Mouse (Mus musculus) stomach, embryonic 14.5 days (tissue): ENCODE results near the gene Zw10. TPM values are rescaled to one million over a fixed set of nuclear protein-coding genes. Genes with fewer than 3 reads are reported as not detected.

Experiments
- ATAC-seq: fragments of 200-750 bp; cut with Nextera tagmentation; 2 replicates; pipeline ENCODE4 v1.8.0; 2017; ENCODE audit warnings: low read depth, moderate TSS enrichment; ENCODE audit not compliant: insufficient number of reproducible peaks, insufficient read depth, low FRiP score
- H3K27ac ChIP-seq: fragments of 300-500 bp; sonication (generic); 2 replicates; pipeline ENCODE4 v1.5.1; 2014; ENCODE audit warnings: mild to moderate bottlenecking, low read length, moderate library complexity, mixed read lengths
- H3K27me3 ChIP-seq: fragments of 300-500 bp; sonication (generic); 2 replicates; pipeline ENCODE4 v1.6.1; 2014; ENCODE audit warnings: low read length, control low read depth, mixed read lengths; ENCODE audit not compliant: control insufficient read depth, insufficient read depth
- H3K36me3 ChIP-seq: fragments of 300-500 bp; sonication (generic); 2 replicates; pipeline ENCODE4 v1.6.1; 2014; ENCODE audit warnings: mild to moderate bottlenecking, control low read depth, low read length, moderate library complexity, mixed read lengths; ENCODE audit not compliant: control insufficient read depth, insufficient read depth
- H3K4me1 ChIP-seq: fragments of 300-500 bp; sonication (generic); 2 replicates; pipeline ENCODE4 v1.6.1; 2014; ENCODE audit warnings: low read length, control low read depth, mixed read lengths; ENCODE audit not compliant: control insufficient read depth, insufficient read depth
- H3K4me2 ChIP-seq: fragments of 300-500 bp; sonication (generic); replicated peaks from 2 replicates; pipeline ENCODE4 v1.6.1; 2014; ENCODE audit warnings: low read depth, low read length, control low read depth
- H3K4me3 ChIP-seq: fragments of 300-500 bp; sonication (generic); 2 replicates; pipeline ENCODE4 v1.5.1; 2014; ENCODE audit warnings: low read depth, low read length, control low read depth
- H3K9ac ChIP-seq: fragments of 300-500 bp; sonication (generic); replicated peaks from 2 replicates; pipeline ENCODE4 v1.6.1; 2014; ENCODE audit warnings: low read depth, mild to moderate bottlenecking, control low read depth, low read length, moderate library complexity, mixed read lengths
- H3K9me3 ChIP-seq: fragments of 300-500 bp; sonication (generic); 2 replicates; pipeline ENCODE4 v1.6.1; 2016; ENCODE audit warnings: low read depth, low read length, control low read depth; ENCODE audit not compliant: control insufficient read depth
- WGBS: fragments of 180-500 bp; shearing (Covaris S2); extraction: QIAGEN DNeasy Blood & Tissue Kit; methylation state at CpG from one replicate; pipeline ENCODE4 v1.1.7; 2014; 5-methylcytosine and 5-hydroxymethylcytosine counted together
- polyA plus RNA-seq: library from polyadenylated mRNA; unstranded; fragments of >200 nt; fragmentation: Nextera tagmentation; extraction: Ambion mirVana; gene quantifications from 2 replicates; pipeline ENCODE4 v1.2.1, GENCODE M21; 2014

Zw10 gene
- polyA plus RNA-seq, 1 experiment from 2014 or later: 43.2 TPM

DNA sequence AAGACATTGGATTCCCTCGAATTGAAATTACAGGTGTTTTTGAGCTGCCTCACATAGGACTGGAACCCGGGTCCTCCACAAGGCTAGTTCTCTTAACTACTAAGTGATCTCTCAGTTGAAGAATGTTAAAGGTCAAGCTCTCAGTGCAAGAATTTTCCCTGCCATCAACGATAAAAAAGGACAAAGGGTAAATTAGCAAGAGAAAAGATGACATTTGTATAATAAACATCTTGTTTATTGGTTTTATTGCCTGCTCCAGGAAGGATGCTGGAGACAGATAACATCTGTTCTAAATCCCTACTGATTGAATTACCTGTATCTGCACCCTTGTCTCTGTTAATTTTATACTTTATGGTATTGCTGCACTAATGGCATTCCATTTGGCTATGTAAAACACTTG lies 1.4 kb upstream of the Zw10 start:
- Histone ChIP-seq H3K9me3 (no peaks in the 10 kb centered on the region), H3K27me3 (no peaks in the 10 kb centered on the region), H3K4me3 (no peak overlapping the region), H3K4me1 (peaks cover 10% of the 10 kb centered on the region), H3K4me2 (no peak overlapping the region), H3K36me3 (peaks cover 3% of the 10 kb centered on the region; the same call in 1 of the 2 replicates), H3K27ac (no peak overlapping the region), H3K9ac (no peak overlapping the region)
- ATAC-seq: no peak
- WGBS: 71% methylated on average over 3 of the region's 3 CpGs

DNA sequence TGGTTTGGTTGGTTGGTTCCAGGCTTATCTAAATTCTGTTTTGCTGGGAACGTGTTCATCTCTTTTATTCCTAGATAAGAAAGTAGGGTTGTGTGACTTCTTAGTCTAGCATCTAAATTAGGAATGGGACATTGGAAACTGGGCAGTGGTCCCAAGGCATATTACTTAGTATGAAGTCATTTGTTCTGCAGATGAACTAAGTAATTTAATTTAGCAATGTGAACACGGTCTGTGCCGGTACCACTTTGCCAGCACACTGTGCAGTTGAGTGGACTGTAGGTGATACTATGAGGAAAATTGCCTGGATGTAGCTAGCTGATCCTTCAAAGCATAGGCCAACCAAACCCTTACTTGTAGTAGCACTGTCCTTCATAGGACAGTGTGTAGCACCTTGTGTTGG lies 21.4 kb downstream of the Zw10 start:
- H3K4me1 ChIP-seq: no peaks in the 10 kb centered on the region
- no peaks in the 10 kb centered on the region for H3K27me3 ChIP-seq
- ATAC-seq: no peak
- H3K27ac ChIP-seq: no peak overlapping the region
- no peak overlapping the region for H3K9ac ChIP-seq
- no peaks in the 10 kb centered on the region for H3K9me3 ChIP-seq
- H3K4me3 ChIP-seq: no peak overlapping the region
- H3K36me3 ChIP-seq: peaks cover 48% of the 10 kb centered on the region
- no peak overlapping the region for H3K4me2 ChIP-seq
- WGBS: 91% methylated on average over 3 of the region's 3 CpGs

DNA sequence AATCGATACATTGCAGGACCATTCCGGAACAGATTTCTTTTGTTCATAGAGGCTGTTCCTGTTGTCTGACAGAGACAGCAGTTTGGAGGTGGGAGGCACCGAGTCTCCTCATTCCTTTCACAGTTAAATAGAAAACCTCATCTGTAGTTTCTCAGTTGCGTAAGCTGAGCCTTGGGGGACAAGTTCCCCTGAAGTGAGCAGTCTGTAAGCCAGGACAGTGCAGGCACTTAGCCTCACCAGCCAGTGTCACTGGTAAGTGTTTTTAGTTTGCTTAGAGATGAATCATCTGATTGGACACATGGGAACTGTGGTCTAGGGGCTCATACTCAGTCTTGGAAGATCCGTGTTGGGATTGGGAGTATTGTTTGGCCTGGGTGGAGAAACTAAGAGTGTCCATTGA lies 25.7 kb downstream of the Zw10 start, which contains the start of gene Tmprss5:
Tmprss5 (plus strand) TSS at position 154 of the 400 bp plus-strand sequence.
- H3K9me3 ChIP-seq: no peaks in the 10 kb centered on the region
- peaks cover 21% of the 10 kb centered on the region; the same call in 1 of the 2 replicates for H3K36me3 ChIP-seq
- no peak within 1 kb of the TSS for H3K9ac ChIP-seq
- H3K4me1 ChIP-seq: no peaks in the 10 kb centered on the region
- H3K4me3 ChIP-seq: no peak within 1 kb of the TSS
- 65% methylated on average over 5 of the region's 5 CpGs for WGBS
- ATAC-seq: no peak
- no peak within 1 kb of the TSS for H3K4me2 ChIP-seq
- no peaks in the 10 kb centered on the region for H3K27me3 ChIP-seq
- H3K27ac ChIP-seq: no peak within 1 kb of the TSS

DNA sequence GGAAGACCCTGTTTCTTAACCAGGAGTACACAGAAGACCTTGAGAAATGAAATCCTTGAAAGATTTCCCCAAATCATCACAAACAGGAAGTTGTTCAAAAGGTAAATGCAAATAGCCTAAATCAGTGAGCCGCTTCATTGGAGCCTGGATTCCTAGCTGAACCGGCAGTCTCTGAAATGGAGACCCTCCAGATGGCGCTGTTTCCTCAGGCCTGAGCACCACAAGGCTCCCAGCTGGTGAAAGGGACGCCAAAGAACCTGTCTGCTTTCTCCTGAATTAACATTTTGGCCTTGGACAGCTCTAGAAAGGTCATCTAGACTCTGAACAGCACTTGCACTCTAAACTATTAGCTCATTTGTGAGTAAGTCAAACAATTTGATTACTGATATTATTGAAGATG lies 26.1 kb downstream of the Zw10 start:
- H3K9me3 ChIP-seq: no peaks in the 10 kb centered on the region
- peaks cover 21% of the 10 kb centered on the region; the same call in 1 of the 2 replicates for H3K36me3 ChIP-seq
- H3K27me3 ChIP-seq: no peaks in the 10 kb centered on the region
- ATAC-seq: no peak
- H3K9ac ChIP-seq: no peak overlapping the region
- H3K27ac ChIP-seq: no peak overlapping the region
- WGBS: 11% methylated on average over 4 of the region's 4 CpGs
- H3K4me2 ChIP-seq: no peak overlapping the region
- H3K4me1 ChIP-seq: no peaks in the 10 kb centered on the region
- no peak overlapping the region for H3K4me3 ChIP-seq

DNA sequence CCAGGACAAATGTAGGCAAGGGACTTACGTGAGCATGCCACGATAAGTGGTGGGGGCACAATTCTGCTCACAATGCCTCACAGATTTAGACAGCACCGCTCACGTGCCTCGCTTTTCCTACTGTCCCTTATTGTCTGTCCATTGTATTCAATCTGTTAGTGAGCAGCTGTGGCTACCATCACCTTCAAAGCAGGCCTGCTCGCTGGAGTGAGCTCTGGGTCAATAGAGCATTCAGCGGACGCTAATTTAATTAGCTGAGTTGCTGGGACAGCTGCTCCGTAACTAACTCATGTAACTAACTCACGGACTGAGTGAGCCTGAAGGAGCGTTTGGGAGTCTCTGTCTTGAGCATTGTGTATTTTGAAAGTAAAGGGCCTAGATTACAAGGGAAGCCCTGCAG lies 31.9 kb downstream of the Zw10 start:
- H3K4me2 ChIP-seq: no peak overlapping the region
- no peaks in the 10 kb centered on the region for H3K4me1 ChIP-seq
- H3K27ac ChIP-seq: no peak overlapping the region
- H3K9me3 ChIP-seq: no peaks in the 10 kb centered on the region
- 68% methylated on average over 11 of the region's 11 CpGs for WGBS
- H3K4me3 ChIP-seq: no peak overlapping the region
- H3K27me3 ChIP-seq: no peaks in the 10 kb centered on the region
- H3K36me3 ChIP-seq: no peaks in the 10 kb centered on the region
- H3K9ac ChIP-seq: no peak overlapping the region
- no peak for ATAC-seq

DNA sequence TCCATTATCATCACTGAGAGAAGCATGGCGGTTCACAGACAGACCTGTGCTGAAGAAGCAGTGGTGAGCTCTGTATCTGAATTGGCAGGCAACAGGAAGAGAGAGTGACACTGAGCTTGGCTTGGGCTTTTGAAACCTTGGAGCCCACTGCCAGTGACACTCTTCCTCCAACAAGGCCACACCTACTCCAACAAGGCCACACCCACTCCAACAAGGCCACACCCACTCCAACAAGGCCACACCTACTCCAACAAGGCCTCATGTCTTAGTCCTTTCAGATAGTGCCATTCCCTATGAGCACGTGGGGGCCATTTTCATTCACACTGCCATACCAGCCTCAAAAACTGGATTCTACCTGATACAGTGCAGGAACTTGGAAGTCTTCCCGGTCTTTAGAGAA lies 43.5 kb downstream of the Zw10 start:
- H3K4me1 ChIP-seq: no peaks in the 10 kb centered on the region
- no peak overlapping the region for H3K4me3 ChIP-seq
- H3K9ac ChIP-seq: no peak overlapping the region
- no peak for ATAC-seq
- H3K36me3 ChIP-seq: no peaks in the 10 kb centered on the region
- H3K4me2 ChIP-seq: no peak overlapping the region
- WGBS: 94% methylated on average over 3 of the region's 3 CpGs
- H3K27me3 ChIP-seq: no peaks in the 10 kb centered on the region
- H3K9me3 ChIP-seq: no peaks in the 10 kb centered on the region
- no peak overlapping the region for H3K27ac ChIP-seq

DNA sequence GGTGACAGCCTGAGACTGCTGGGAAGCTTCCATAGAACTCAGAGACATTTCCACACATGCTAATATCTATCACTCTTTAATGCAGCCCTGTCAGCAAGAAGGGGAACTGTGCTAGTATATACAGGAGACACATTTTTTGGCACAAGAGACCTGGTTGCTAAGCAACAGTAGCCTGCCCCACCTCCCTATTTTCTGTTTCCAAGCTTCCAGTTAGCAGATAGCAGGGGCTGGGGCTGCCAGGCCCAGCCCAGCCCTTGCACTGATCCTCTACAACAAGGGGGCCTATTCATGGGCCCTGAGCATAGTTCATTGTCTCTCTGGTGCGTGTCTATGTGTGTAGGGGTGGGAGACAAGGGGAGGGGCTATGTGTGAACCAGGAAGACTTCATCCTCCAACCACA lies 46.9 kb downstream of the Zw10 start:
- 47% methylated on average over 1 of the region's 1 CpGs for WGBS
- H3K9ac ChIP-seq: no peak overlapping the region
- peak; percentile 74; the same call in 1 of the 2 replicates for ATAC-seq
- H3K9me3 ChIP-seq: no peaks in the 10 kb centered on the region
- H3K4me3 ChIP-seq: no peak overlapping the region
- no peaks in the 10 kb centered on the region for H3K27me3 ChIP-seq
- H3K4me2 ChIP-seq: no peak overlapping the region
- H3K27ac ChIP-seq: no peak overlapping the region
- H3K36me3 ChIP-seq: no peaks in the 10 kb centered on the region
- H3K4me1 ChIP-seq: no peaks in the 10 kb centered on the region

DNA sequence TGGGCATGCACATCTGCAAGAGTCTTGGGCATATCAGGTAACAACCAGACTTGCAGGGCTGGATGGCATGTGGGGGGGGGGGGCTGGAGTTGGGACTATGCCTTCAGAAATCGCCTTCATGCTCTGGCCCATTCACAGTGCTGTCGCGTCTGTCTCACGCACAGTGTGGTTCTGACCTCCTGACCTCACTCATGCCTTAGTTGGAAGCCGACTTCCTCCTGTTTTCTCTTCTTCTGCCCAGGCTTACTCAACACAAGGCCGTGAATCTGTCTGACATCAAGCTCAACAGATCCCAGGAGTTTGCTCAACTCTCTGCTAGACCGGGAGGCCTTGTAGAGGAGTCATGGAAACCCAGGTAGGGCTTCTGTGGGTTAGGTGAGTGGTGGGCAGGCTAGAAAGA lies 53.7 kb downstream of the Zw10 start:
- Histone ChIP-seq H3K4me1 (0 out of 2 replicates have a peak, but pooled peaks cover 7% of the 10 kb centered on the region), H3K27me3 (no peaks in the 10 kb centered on the region), H3K27ac (no peak overlapping the region), H3K36me3 (no peaks in the 10 kb centered on the region), H3K9me3 (no peaks in the 10 kb centered on the region), H3K9ac (no peak overlapping the region), H3K4me2 (no peak overlapping the region), H3K4me3 (no peak overlapping the region)
- no peak for ATAC-seq
- 53% methylated on average over 7 of the region's 7 CpGs for WGBS
